Mouse (Mus musculus): ENCODE data around the gene Lclat1.

The Lclat1 gene

DNA sequence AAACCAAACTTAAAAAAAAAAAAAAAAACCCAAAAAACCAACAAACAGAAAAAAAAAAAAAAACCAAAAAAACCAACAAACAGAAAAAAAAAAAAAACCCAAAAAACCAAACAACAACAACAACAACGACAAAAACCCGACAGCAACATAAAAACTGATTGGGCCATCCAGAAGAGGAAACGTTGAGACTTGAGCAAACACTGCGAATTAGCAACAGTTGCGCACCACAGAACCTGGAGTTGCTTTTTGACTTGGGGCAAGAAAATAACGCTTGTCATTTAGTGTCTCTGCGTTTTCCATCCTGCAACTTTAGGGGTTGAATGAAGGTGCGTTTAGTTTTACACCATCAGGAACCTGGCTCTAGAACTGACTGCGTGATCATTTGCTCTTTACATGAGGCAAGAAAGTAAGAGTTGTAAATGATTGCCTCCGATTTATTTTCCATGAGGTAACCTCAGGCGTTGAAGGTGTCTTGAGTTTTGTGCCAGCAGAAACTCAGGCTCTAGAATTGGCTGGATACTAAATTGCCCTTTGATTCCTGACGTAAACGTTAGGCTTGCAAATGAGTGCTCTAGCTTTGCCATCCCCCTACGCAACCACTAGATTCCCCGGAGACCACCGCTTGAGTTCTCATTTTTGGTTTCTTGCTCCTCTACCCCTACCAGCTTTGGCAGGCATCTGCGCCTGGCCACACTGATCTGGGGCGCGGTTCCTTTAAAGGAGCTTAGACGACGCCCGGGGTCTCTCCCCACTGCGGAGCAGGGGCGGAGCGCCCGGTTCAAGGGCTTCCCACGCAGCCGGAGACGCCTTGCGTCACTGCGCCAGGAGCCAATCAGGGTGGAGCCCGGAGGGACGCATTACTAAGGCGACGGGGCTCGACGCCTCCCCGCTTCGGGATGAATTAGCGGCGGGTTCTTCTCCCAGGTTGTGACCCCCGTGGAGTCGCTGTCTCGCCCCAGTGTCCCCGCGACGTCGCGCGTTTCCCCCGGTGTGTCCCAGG, at the start of gene Lclat1:
TSS of gene Lclat1 (plus strand) at position 828 of the 1,000 bp plus-strand sequence.
- peak; percentile 79 for DNase-seq (ENCODE audit: low read depth)

GRCm38 (mm10) chr17:73058319-73058718, 49.5 kb upstream of the Lclat1 start:
- DNase-seq (ENCODE audit: low read depth), result no peak

DNA sequence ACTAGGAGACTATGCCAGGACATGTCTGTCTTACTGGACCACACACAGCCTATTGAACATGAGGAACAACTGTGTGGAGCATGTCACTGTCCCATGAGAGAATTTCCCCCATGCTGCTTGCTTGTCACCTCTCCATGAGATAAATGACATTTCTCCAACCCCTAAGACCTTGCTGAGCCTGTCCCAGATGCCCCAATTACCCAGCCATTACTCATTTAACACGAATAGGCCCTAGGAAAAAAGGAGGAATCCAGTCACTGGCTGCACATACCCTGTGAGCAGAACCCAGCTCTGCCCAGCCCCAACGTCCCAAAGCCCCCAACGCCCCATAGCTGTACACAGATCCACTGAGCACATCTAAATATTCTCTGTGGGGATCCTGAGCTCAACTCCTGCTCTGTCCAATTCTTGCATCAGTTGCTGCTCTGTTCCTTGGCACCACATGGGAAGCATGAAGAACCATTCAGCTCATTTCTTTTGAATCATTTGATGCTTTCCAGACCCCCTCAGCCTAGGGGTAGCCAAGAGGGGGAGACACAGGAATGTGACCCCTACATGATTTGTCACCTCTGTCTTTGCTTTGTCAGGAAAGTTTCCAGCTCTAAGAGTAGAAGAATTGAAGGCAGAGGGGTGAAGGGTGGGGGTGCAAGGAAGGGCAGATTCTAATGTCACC, 47.4 kb upstream of the Lclat1 start:
- DNase-seq (ENCODE audit: low read depth), result no peak

DNA sequence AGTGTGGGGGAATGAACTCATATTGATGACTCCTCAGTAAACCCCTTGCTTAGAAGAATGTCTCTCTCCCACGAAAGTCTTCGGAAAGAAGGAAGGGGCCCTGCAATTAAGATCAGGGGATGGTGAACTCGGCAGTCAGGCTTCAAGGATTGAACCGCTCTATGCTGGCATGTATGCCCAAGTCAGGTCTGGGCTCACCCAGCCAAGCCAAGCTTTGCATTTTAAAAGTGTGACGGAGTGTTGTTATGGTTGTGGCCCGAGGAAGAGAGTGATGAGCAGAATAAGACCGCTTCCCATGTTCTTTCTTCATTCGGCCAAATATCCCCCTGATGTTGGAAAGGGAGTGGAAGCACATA, 46.9 kb upstream of the Lclat1 start:
- no peak for DNase-seq (ENCODE audit: low read depth)

DNA sequence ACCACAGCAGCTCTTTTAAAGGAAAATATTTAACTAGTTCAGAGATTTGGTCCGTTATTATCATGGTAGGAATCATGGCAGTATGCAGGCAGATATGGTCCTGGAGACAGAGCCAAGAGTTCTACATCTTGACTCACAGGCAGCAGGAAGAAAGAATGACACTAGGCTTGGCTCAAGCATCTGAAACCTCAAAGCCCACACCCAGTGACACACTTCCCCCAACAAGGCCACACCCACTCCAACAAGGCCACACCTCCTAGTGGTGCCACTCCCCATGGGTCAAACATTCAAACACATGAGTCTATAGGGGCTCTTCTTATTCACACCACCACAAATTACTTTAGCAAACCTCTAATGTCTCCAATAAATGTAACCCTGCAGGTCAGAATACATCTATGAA, 45.1 kb upstream of the Lclat1 start:
- DNase-seq (ENCODE audit: low read depth), result no peak

DNA sequence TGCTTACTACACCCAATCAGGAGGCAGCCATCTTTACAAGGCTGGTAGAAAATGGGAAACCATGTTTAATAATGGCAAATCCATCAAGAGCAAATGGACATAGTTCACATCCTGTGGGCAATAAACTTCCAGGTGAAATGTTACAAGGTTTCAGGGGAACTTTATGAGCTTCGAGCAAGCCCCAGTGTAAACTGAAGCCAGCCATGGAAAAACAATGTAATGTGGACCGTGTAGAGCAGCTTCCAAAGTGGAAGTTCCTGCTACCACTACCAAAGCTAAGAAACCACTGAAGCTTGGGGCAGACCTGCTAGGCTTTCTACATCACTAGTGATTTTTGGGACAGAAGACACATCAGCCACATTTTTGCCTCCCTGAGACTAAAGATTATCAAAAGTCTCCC, 44.5 kb upstream of the Lclat1 start:
- no peak for DNase-seq (ENCODE audit: low read depth)

DNA sequence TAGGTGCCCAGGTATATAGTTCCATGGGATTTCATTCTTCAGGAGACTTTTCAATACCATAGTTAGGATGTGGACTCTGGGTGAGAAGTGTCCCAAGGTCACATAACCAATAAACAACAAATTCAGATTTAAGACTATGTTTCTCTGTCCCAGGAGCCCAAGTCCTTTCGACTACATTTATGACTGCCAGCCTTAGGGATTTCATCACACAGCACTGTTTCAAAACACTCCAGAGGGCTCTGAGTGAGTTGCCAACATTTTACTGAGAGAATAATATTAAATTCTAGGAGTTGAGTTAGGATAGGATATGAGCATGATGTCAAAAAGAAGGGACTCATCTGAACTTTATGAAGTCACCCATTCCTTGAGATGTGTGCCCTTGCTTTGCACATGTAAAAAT, 44.0 kb upstream of the Lclat1 start:
- DNase-seq (ENCODE audit: low read depth), result no peak

DNA sequence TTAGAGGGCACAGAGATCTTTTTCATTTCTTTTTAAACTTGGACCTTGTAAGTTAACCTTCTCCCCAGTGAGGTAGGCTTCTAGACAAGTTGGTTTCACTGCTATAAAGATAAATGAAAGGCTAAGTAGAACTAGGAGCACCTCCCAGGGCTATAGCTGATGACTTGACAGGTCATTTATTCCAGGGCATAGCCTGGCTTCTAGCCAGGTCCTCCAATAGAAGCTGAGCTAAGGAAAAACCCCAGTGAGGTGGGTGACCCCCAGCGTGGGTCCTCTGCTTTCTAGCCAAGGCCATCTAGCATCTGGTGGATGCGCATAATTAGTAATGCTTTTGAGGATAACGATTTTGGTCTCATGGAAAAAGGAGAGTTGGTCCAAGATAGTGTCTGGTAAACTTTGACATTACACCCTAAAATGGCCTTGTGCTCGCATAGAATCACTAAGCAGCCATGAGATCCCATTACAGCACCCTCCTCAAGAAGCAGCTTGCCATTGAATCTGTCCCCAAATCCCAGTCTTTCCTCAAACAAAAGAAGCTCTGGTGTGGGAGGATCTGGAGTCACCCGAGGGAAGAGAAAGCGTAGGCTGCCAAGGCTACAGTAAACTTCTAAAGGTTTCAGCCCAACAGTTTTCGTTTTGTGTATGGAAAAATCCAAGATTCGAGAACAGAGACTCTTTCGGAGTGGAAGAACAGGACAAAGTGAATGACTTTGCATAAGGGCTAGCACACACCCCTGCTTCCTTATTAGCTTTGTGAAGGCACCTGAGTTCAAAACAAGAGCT, 41.2 kb upstream of the Lclat1 start:
- no peak for DNase-seq (ENCODE audit: low read depth)

DNA sequence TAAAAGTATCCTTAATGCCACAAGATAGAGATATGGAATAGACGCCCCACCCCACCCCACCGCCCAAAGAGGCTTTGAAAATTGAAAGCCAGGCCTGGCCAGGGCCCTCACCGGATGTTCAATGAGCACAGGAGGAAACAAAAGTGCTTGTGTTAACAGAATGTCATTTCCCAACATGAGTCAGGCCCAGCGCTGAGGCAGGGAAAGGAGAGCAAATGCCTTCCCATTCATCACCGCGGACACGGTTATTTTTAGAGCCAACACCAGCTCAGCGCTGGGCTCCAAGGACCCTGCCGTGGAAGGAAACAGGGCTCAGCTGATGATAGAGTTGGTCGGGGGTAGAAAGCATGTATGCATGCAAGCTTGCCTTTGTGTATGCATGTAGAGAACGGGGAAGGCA, 40.4 kb upstream of the Lclat1 start:
- DNase-seq (ENCODE audit: low read depth), result peak; percentile 38

GRCm38 (mm10) chr17:73068321-73068992, 39.3 kb upstream of the Lclat1 start:
- no peak for DNase-seq (ENCODE audit: low read depth)

GRCm38 (mm10) chr17:73070466-73070865, 37.3 kb upstream of the Lclat1 start:
- no peak for DNase-seq (ENCODE audit: low read depth)

DNA sequence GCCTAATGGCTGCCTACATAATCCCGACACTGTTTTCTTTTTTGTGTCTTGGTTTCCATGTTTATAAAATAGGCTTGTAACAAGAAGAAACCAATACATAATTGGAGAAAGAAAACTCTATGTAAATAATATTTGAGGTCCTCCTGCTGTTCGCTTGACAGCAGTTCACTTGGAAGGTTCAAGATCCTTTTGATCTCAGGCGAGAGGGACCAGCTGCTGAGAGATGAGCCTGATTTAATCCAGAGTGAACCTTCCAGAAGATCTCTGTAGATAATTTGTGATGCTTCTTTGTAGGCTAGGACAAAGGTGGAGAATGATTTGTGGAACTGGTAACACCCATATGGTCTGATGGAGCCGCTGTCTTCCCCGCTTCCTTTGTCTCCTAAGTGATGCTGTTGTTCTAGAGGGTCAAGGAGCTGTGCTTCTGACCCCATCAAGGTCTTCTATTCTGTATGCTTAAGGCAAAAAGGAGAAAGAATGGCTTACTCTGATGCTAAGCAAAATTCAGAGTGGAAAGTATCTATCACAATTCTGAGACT, 36.0 kb upstream of the Lclat1 start:
- no peak for DNase-seq (ENCODE audit: low read depth)

GRCm38 (mm10) chr17:73072286-73072685, 35.5 kb upstream of the Lclat1 start:
- no peak for DNase-seq (ENCODE audit: low read depth)

GRCm38 (mm10) chr17:73074631-73075030, 33.2 kb upstream of the Lclat1 start:
- no peak for DNase-seq (ENCODE audit: low read depth)

- no peak for DNase-seq (ENCODE audit: low read depth)
Measured at GRCm38 (mm10) chr17:73075238-73075890, 32.4 kb upstream of the Lclat1 start.

DNA sequence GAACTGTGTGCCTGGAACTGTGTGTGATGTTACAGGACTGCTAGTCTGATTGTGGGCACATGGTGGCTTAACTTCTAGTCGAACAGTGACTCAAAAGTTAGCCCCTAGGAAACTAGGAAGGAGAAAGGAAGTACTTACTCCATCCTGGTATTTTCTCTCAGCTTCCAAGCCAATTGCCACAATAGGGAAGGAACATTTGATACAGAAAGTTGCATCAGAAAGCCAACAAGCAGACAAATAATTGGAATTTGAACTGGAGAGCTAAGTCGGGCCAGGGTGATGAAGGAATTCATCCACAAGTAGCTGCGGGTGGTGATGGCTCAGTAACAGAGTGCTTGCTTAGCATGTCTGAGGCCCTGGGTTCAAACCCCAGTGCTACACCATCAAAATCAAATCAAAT, 30.1 kb upstream of the Lclat1 start:
- no peak for DNase-seq (ENCODE audit: low read depth)

GRCm38 (mm10) chr17:73081360-73082133, 26.2 kb upstream of the Lclat1 start:
- DNase-seq (ENCODE audit: low read depth), result no peak

GRCm38 (mm10) chr17:73082506-73083196, 25.1 kb upstream of the Lclat1 start:
- no peak for DNase-seq (ENCODE audit: low read depth)

- no peak for DNase-seq (ENCODE audit: low read depth)
Measured at GRCm38 (mm10) chr17:73087045-73087910, 20.5 kb upstream of the Lclat1 start.

Data from fibroblast of lung, adult 2 months (primary cell).